Mouse (Mus musculus) spleen, postnatal 0 days (tissue): ENCODE data around the gene Nkx6-2. TPM values are rescaled to one million over a fixed set of nuclear protein-coding genes. Genes with fewer than 3 reads are reported as not detected.

Experiments
- polyA plus RNA-seq: library from polyadenylated mRNA; unstranded; fragments of >200 nt; fragmentation: Nextera tagmentation; extraction: Ambion mirVana; gene quantifications from 2 replicates; pipeline ENCODE4 v1.2.1, GENCODE M21; 2015

Nkx6-2 gene
- polyA plus RNA-seq: 0.07 TPM in 1 of 2 replicates, not detected in the other

GRCm38 (mm10) chr7:139582595-139582994 lies at the start of gene Nkx6-2:
Nkx6-2 (minus strand) TSS chr7:139582797.

Other genes starting within 250 kb of the Nkx6-2 start
- 7.7 and 10.3 TPM in 2 replicates for gene Inpp5a, start 193.7 kb downstream of the Nkx6-2 start, polyA plus RNA-seq
- gene Cfap46, start 101.0 kb upstream of the Nkx6-2 start, polyA plus RNA-seq: 0.11 TPM in 1 of 2 replicates, not detected in the other